Mouse (Mus musculus): ENCODE results near the gene 0610040J01Rik. TPM values are rescaled to one million over a fixed set of nuclear protein-coding genes. Genes with fewer than 3 reads are reported as not detected.

Gene 0610040J01Rik
- polyA plus RNA-seq, 1 experiment: 1.2 TPM

- no peak overlapping the region for H3K4me3 ChIP-seq (replicated peaks)
- H3K36me3 ChIP-seq (replicated peaks; ENCODE audit: low read length): no peaks in the 10 kb centered on the region
- no peaks in the 10 kb centered on the region for H3K27me3 ChIP-seq (replicated peaks)
- TF ChIP-seq FLI1 (IDR thresholded peaks at IDR 0.05; ENCODE audit: low read length) (no peak), GATA1 (IDR thresholded peaks at IDR 0.05; ENCODE audit: borderline replicate concordance, low read length) (no peak)
- H3K4me1 ChIP-seq: peaks cover 3% of the 10 kb centered on the region; the same call in 1 of the 2 replicates
- no peaks in the 10 kb centered on the region for H3K9me3 ChIP-seq
Measured at GRCm38 (mm10) chr5:63916457-63917139, 104.4 kb downstream of the 0610040J01Rik start.

GRCm38 (mm10) chr5:63918201-63918600 lies 106.0 kb downstream of the 0610040J01Rik start:
- TF ChIP-seq GATA1 (IDR thresholded peaks at IDR 0.05; ENCODE audit: borderline replicate concordance, low read length) (no peak), FLI1 (IDR thresholded peaks at IDR 0.05; ENCODE audit: low read length) (no peak)
- Histone ChIP-seq H3K9me3 (no peaks in the 10 kb centered on the region), H3K27me3 (replicated peaks) (no peaks in the 10 kb centered on the region), H3K4me3 (replicated peaks) (no peak overlapping the region), H3K4me1 (peaks cover 3% of the 10 kb centered on the region; the same call in 1 of the 2 replicates), H3K36me3 (replicated peaks; ENCODE audit: low read length) (peaks cover 6% of the 10 kb centered on the region)

GRCm38 (mm10) chr5:63923305-63924025 lies 111.3 kb downstream of the 0610040J01Rik start:
- Histone ChIP-seq H3K4me1 (peaks cover 10% of the 10 kb centered on the region), H3K36me3 (replicated peaks; ENCODE audit: low read length) (peaks cover 43% of the 10 kb centered on the region), H3K4me3 (replicated peaks) (no peak overlapping the region), H3K27me3 (replicated peaks) (no peaks in the 10 kb centered on the region), H3K9me3 (peaks cover 31% of the 10 kb centered on the region)
- TF ChIP-seq GATA1 (IDR thresholded peaks at IDR 0.05; ENCODE audit: borderline replicate concordance, low read length) (no peak), FLI1 (IDR thresholded peaks at IDR 0.05; ENCODE audit: low read length) (no peak)

GRCm38 (mm10) chr5:63925035-63925628 lies 113.0 kb downstream of the 0610040J01Rik start:
- H3K9me3 ChIP-seq: peaks cover 31% of the 10 kb centered on the region
- peaks cover 1% of the 10 kb centered on the region for H3K27me3 ChIP-seq (replicated peaks)
- H3K36me3 ChIP-seq (replicated peaks; ENCODE audit: low read length): peaks cover 52% of the 10 kb centered on the region
- H3K4me3 ChIP-seq (replicated peaks): no peak overlapping the region
- peaks cover 7% of the 10 kb centered on the region for H3K4me1 ChIP-seq
- no peak for TF ChIP-seq FLI1 (IDR thresholded peaks at IDR 0.05; ENCODE audit: low read length)
- no peak for TF ChIP-seq GATA1 (IDR thresholded peaks at IDR 0.05; ENCODE audit: borderline replicate concordance, low read length)

- Histone ChIP-seq H3K36me3 (replicated peaks; ENCODE audit: low read length) (peaks cover 27% of the 10 kb centered on the region), H3K4me3 (replicated peaks) (no peak overlapping the region), H3K27me3 (replicated peaks) (peaks cover 1% of the 10 kb centered on the region), H3K4me1 (no peaks in the 10 kb centered on the region; the same call in 1 of the 2 replicates), H3K9me3 (peaks cover 19% of the 10 kb centered on the region)
- no peak for TF ChIP-seq FLI1 (IDR thresholded peaks at IDR 0.05; ENCODE audit: low read length)
- TF ChIP-seq GATA1 (IDR thresholded peaks at IDR 0.05; ENCODE audit: borderline replicate concordance, low read length): no peak
Measured at GRCm38 (mm10) chr5:63930824-63931358, 118.7 kb downstream of the 0610040J01Rik start.

GRCm38 (mm10) chr5:63932829-63933228 lies 120.7 kb downstream of the 0610040J01Rik start:
- Histone ChIP-seq H3K9me3 (peaks cover 4% of the 10 kb centered on the region), H3K27me3 (replicated peaks) (peaks cover 1% of the 10 kb centered on the region), H3K36me3 (replicated peaks; ENCODE audit: low read length) (peaks cover 14% of the 10 kb centered on the region), H3K4me3 (replicated peaks) (no peak overlapping the region), H3K4me1 (peaks cover 7% of the 10 kb centered on the region; the same call in 1 of the 2 replicates)
- no peak for TF ChIP-seq FLI1 (IDR thresholded peaks at IDR 0.05; ENCODE audit: low read length)
- no peak for TF ChIP-seq GATA1 (IDR thresholded peaks at IDR 0.05; ENCODE audit: borderline replicate concordance, low read length)

- Histone ChIP-seq H3K9me3 (no peaks in the 10 kb centered on the region), H3K27me3 (replicated peaks) (no peaks in the 10 kb centered on the region), H3K4me1 (peaks cover 17% of the 10 kb centered on the region; the same call in 1 of the 2 replicates), H3K4me3 (replicated peaks) (no peak overlapping the region), H3K36me3 (replicated peaks; ENCODE audit: low read length) (peaks cover 2% of the 10 kb centered on the region)
- no peak for TF ChIP-seq GATA1 (IDR thresholded peaks at IDR 0.05; ENCODE audit: borderline replicate concordance, low read length)
- TF ChIP-seq FLI1 (IDR thresholded peaks at IDR 0.05; ENCODE audit: low read length): no peak
Measured at GRCm38 (mm10) chr5:63935581-63935980, 123.4 kb downstream of the 0610040J01Rik start.

GRCm38 (mm10) chr5:63936740-63937139 lies 124.6 kb downstream of the 0610040J01Rik start:
- Histone ChIP-seq H3K4me3 (replicated peaks) (peak overlapping the region; percentile 15), H3K4me1 (peaks cover 17% of the 10 kb centered on the region; the same call in 1 of the 2 replicates), H3K36me3 (replicated peaks; ENCODE audit: low read length) (peaks cover 2% of the 10 kb centered on the region), H3K9me3 (no peaks in the 10 kb centered on the region), H3K27me3 (replicated peaks) (no peaks in the 10 kb centered on the region)
- TF ChIP-seq FLI1 (IDR thresholded peaks at IDR 0.05; ENCODE audit: low read length): no peak
- no peak for TF ChIP-seq GATA1 (IDR thresholded peaks at IDR 0.05; ENCODE audit: borderline replicate concordance, low read length)

GRCm38 (mm10) chr5:63938575-63938974 lies 126.4 kb downstream of the 0610040J01Rik start:
- H3K27me3 ChIP-seq (replicated peaks): no peaks in the 10 kb centered on the region
- no peaks in the 10 kb centered on the region for H3K36me3 ChIP-seq (replicated peaks; ENCODE audit: low read length)
- no peak for TF ChIP-seq FLI1 (IDR thresholded peaks at IDR 0.05; ENCODE audit: low read length)
- no peak for TF ChIP-seq GATA1 (IDR thresholded peaks at IDR 0.05; ENCODE audit: borderline replicate concordance, low read length)
- H3K4me1 ChIP-seq: peaks cover 20% of the 10 kb centered on the region; the same call in 1 of the 2 replicates
- H3K4me3 ChIP-seq (replicated peaks): no peak overlapping the region
- H3K9me3 ChIP-seq: no peaks in the 10 kb centered on the region

Measured in megakaryocyte, embryonic 14.5 days (primary cell).